Mouse (Mus musculus) liver, embryonic 13.5 days (tissue): ENCODE data around the gene Phkb. TPM values are rescaled to one million over a fixed set of nuclear protein-coding genes. Genes with fewer than 3 reads are reported as not detected.

Source experiments
- ATAC-seq: fragments of 200-750 bp; cut with Nextera tagmentation; 2 replicates; pipeline ENCODE4 v1.8.0; 2017; ENCODE audit warnings: low read depth, mild to moderate bottlenecking, moderate number of reproducible peaks, moderate library complexity
- DNase-seq: peaks from one replicate; pipeline ENCODE4 v3.0.0; 2022
- H3K27ac ChIP-seq: fragments of 300-500 bp; sonication (generic); 2 replicates; pipeline ENCODE4 v1.5.1; 2015; ENCODE audit warnings: moderate library complexity, mild to moderate bottlenecking, inconsistent platforms
- H3K27me3 ChIP-seq: fragments of 300-500 bp; sonication (generic); 2 replicates; pipeline ENCODE4 v1.6.1; 2015; ENCODE audit warnings: mild to moderate bottlenecking, inconsistent platforms
- H3K36me3 ChIP-seq: fragments of 300-500 bp; sonication (generic); 2 replicates; pipeline ENCODE4 v1.6.1; 2015; ENCODE audit warnings: mild to moderate bottlenecking, inconsistent platforms
- H3K4me1 ChIP-seq: fragments of 300-500 bp; sonication (generic); replicated peaks from 2 replicates; pipeline ENCODE4 v1.6.1; 2015; ENCODE audit warnings: inconsistent platforms
- H3K4me2 ChIP-seq: fragments of 300-500 bp; sonication (generic); 2 replicates; pipeline ENCODE4 v1.6.1; 2015; ENCODE audit warnings: inconsistent platforms, mild to moderate bottlenecking, moderate library complexity
- H3K4me3 ChIP-seq: fragments of 300-500 bp; sonication (generic); replicated peaks from 2 replicates; pipeline ENCODE4 v1.5.1; 2015; ENCODE audit warnings: mild to moderate bottlenecking, inconsistent platforms
- H3K9ac ChIP-seq: fragments of 300-500 bp; sonication (generic); 2 replicates; pipeline ENCODE4 v1.6.1; 2015; ENCODE audit warnings: mild to moderate bottlenecking, inconsistent platforms
- H3K9me3 ChIP-seq: fragments of 300-500 bp; sonication (generic); replicated peaks from 2 replicates; pipeline ENCODE4 v1.6.1; 2016; ENCODE audit warnings: inconsistent platforms
- WGBS: fragments of 180-500 bp; shearing (Covaris S2); methylation state at CpG from one replicate; pipeline ENCODE4 v1.1.7; 2015; ENCODE audit not compliant: insufficient replicate concordance; 5-methylcytosine and 5-hydroxymethylcytosine counted together
- polyA plus RNA-seq: library from polyadenylated mRNA; unstranded; fragments of >200 nt; fragmentation: Nextera tagmentation; extraction: Ambion mirVana; gene quantifications from 2 replicates; pipeline ENCODE4 v1.2.1, GENCODE M21; 2015

Gene Phkb
- polyA plus RNA-seq, 1 experiment from 2014 or later: 11.9 TPM

DNA sequence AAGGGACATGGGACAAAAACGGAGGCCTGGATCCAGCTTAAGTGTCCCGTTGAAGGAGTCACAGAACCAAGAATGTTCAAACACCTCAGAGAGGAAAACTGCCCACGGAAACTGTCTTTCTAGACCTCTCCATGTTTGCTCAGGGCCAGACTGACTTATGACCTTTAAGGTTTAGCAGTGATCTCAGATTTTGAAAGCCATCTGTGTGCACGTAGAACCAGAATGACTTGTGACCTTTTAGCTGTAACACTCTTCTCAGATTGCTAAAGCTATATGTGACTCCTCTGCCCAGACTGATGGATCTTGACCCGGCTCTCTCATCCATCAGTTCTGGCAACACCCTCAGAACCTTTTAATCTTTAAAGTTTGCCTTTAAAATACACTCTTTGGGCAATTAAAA lies 19.9 kb downstream of the Phkb start:
- Histone ChIP-seq H3K27ac (no peak overlapping the region), H3K9ac (no peak overlapping the region), H3K36me3 (no peaks in the 10 kb centered on the region), H3K4me2 (no peak overlapping the region), H3K27me3 (no peaks in the 10 kb centered on the region), H3K9me3 (no peaks in the 10 kb centered on the region), H3K4me3 (no peak overlapping the region), H3K4me1 (peaks cover 8% of the 10 kb centered on the region)
- DNase-seq (no peak), ATAC-seq (no peak)
- WGBS: 72% methylated on average over 5 of the region's 5 CpGs

GRCm38 (mm10) chr8:85862381-85862780 lies 21.6 kb downstream of the Phkb start:
- H3K4me3 ChIP-seq: no peak overlapping the region
- WGBS: 19% methylated on average over 1 of the region's 1 CpGs
- no peak overlapping the region for H3K4me2 ChIP-seq
- H3K9ac ChIP-seq: no peak overlapping the region
- H3K27ac ChIP-seq: no peak overlapping the region
- peaks cover 1% of the 10 kb centered on the region; the same call in 1 of the 2 replicates for H3K4me1 ChIP-seq
- no peak for ATAC-seq
- H3K27me3 ChIP-seq: no peaks in the 10 kb centered on the region
- no peaks in the 10 kb centered on the region for H3K36me3 ChIP-seq
- DNase-seq: no peak
- no peaks in the 10 kb centered on the region for H3K9me3 ChIP-seq

DNA sequence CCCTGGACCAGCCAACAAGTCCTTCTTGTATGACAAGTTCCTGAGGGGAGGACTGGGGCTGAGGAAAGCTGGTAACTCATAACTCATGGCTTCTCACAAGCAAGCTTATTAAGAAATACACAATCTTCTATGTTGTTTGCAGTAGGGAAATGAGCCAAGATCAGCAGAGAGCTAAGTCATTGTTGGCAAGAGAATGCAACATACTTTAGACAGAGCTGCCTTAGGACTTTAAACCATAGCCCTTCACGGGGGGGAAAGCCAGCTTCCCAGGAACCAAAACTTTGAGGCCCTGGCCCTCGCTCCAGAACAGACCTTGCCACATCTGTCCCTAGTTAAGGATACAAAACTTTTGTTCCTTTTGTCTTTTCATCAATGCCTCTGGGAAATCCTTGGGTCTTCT lies 30.9 kb downstream of the Phkb start:
- WGBS: 61% methylated on average over 2 of the region's 2 CpGs
- ATAC-seq: no peak
- Histone ChIP-seq H3K9me3 (no peaks in the 10 kb centered on the region), H3K36me3 (no peaks in the 10 kb centered on the region), H3K4me2 (no peak overlapping the region), H3K27ac (no peak overlapping the region), H3K9ac (no peak overlapping the region), H3K4me1 (peaks cover 7% of the 10 kb centered on the region; the same call in 1 of the 2 replicates), H3K27me3 (no peaks in the 10 kb centered on the region), H3K4me3 (no peak overlapping the region)
- no peak for DNase-seq

DNA sequence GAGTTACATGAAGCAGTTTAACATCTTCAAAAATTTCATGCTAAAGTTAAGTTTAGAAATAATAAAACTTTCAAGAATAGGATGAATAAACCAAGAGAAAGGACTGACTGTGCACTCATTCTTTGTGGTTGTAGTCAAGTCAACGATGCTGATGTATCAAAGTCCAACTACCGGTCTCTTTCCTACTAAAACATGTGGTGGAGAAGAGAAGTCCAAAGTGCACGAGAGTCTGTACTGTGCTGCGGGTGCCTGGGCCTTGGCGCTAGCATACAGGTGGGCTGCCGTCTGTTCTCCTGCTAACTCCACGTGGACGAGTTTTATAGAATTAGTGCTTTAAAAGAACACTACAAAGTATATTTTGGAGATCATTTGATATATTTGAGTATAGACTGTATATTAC lies 37.2 kb downstream of the Phkb start:
- Histone ChIP-seq H3K9me3 (no peaks in the 10 kb centered on the region), H3K27me3 (no peaks in the 10 kb centered on the region), H3K4me2 (no peak overlapping the region), H3K27ac (no peak overlapping the region), H3K36me3 (peaks cover 18% of the 10 kb centered on the region), H3K4me3 (no peak overlapping the region), H3K9ac (no peak overlapping the region), H3K4me1 (peaks cover 14% of the 10 kb centered on the region)
- 83% methylated on average over 8 of the region's 8 CpGs for WGBS
- DNase-seq (no peak), ATAC-seq (no peak)

DNA sequence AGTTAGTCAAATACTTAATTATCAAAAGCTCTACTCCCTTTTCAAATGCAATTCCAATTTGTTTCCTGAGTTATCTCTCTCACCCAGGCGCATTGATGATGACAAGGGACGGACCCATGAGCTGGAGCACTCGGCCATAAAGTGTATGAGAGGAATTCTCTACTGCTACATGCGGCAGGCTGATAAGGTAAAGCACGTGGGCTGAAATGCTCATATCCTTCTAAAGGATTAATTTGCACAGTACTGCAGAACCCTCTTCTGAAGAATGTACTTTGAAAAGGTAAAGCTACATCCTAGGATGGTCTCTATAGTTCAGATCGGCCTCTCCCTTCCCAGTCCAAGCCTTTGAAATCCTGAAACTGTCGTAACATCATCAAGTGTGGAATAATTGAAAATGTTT lies 38.9 kb downstream of the Phkb start:
- H3K4me1 ChIP-seq: peaks cover 7% of the 10 kb centered on the region
- ATAC-seq (peak; percentile 96), DNase-seq (peak; percentile 59)
- 51% methylated on average over 7 of the region's 7 CpGs for WGBS
- H3K27me3 ChIP-seq: no peaks in the 10 kb centered on the region
- no peak overlapping the region for H3K27ac ChIP-seq
- H3K4me3 ChIP-seq: no peak overlapping the region
- H3K9ac ChIP-seq: no peak overlapping the region
- H3K4me2 ChIP-seq: 0 out of 2 replicates have a peak overlapping the region, but pooled peaks have one; percentile 2
- H3K9me3 ChIP-seq: no peaks in the 10 kb centered on the region
- peaks cover 21% of the 10 kb centered on the region for H3K36me3 ChIP-seq

- DNase-seq: no peak
- no peak overlapping the region for H3K4me3 ChIP-seq
- no peaks in the 10 kb centered on the region for H3K27me3 ChIP-seq
- no peak overlapping the region for H3K27ac ChIP-seq
- no peak overlapping the region for H3K9ac ChIP-seq
- H3K36me3 ChIP-seq: peaks cover 21% of the 10 kb centered on the region
- 78% methylated on average over 3 of the region's 3 CpGs for WGBS
- H3K4me2 ChIP-seq: no peak overlapping the region
- H3K4me1 ChIP-seq: peaks cover 2% of the 10 kb centered on the region; the same call in 1 of the 2 replicates
- H3K9me3 ChIP-seq: no peaks in the 10 kb centered on the region
- ATAC-seq: no peak
Observed at GRCm38 (mm10) chr8:85884811-85885210, 44.1 kb downstream of the Phkb start.

DNA sequence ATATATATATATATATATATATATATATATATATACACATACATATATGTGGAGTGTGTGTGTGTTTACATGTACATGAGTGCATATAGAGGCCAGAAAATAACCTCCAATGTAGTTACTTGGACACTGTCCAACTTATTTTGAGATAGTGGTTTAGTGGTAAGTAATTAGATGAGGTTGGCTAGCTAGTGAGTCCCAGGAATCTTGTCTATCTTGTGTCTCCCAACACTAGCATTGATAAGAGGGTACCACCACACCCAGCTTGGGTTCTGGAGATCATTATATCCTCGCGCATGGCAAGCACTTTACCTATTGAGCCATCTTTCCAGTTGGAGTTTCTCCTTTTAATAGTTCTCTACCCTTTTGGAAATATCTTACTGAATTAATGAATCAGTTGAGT lies 56.9 kb downstream of the Phkb start:
- Histone ChIP-seq H3K27me3 (no peaks in the 10 kb centered on the region), H3K9me3 (no peaks in the 10 kb centered on the region), H3K4me2 (no peak overlapping the region), H3K27ac (no peak overlapping the region), H3K9ac (no peak overlapping the region), H3K4me1 (peaks cover 3% of the 10 kb centered on the region; the same call in 1 of the 2 replicates), H3K4me3 (no peak overlapping the region), H3K36me3 (peaks cover 9% of the 10 kb centered on the region; the same call in 1 of the 2 replicates)
- DNase-seq (no peak), ATAC-seq (peak; percentile 41; the same call in 1 of the 2 replicates)
- 51% methylated on average over 2 of the region's 2 CpGs for WGBS

DNA sequence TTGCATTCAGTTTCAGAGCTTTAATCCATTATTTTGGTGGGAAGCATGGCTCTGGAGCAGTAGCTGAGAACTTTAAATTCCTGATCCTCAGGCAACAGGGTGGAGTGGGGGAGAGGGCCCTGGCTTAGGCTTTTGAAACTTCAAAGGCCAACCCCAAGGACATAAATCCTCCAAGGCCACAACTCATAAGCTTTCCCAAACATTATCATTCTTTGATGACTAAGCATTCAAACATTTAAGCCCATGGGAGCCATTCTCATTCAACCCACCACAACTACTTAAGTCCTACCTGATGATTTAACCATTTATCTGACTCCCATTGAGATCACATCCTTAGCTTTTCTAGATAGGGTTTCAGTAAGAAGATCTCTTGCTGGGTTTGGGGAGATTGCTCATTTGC lies 84.2 kb downstream of the Phkb start:
- no peaks in the 10 kb centered on the region for H3K27me3 ChIP-seq
- H3K9ac ChIP-seq: no peak overlapping the region
- no peak for ATAC-seq
- no peaks in the 10 kb centered on the region for H3K4me1 ChIP-seq
- no peaks in the 10 kb centered on the region for H3K36me3 ChIP-seq
- H3K27ac ChIP-seq: no peak overlapping the region
- no peaks in the 10 kb centered on the region for H3K9me3 ChIP-seq
- no peak for DNase-seq
- H3K4me3 ChIP-seq: no peak overlapping the region
- no peak overlapping the region for H3K4me2 ChIP-seq

- 79% methylated on average over 1 of the region's 1 CpGs for WGBS
- H3K4me2 ChIP-seq: no peak overlapping the region
- H3K4me3 ChIP-seq: no peak overlapping the region
- H3K4me1 ChIP-seq: no peaks in the 10 kb centered on the region
- DNase-seq: no peak
- no peaks in the 10 kb centered on the region for H3K36me3 ChIP-seq
- H3K27ac ChIP-seq: no peak overlapping the region
- ATAC-seq: no peak
- H3K27me3 ChIP-seq: no peaks in the 10 kb centered on the region
- H3K9ac ChIP-seq: no peak overlapping the region
- H3K9me3 ChIP-seq: no peaks in the 10 kb centered on the region
Observed at GRCm38 (mm10) chr8:85925574-85925973, 84.8 kb downstream of the Phkb start.

DNA sequence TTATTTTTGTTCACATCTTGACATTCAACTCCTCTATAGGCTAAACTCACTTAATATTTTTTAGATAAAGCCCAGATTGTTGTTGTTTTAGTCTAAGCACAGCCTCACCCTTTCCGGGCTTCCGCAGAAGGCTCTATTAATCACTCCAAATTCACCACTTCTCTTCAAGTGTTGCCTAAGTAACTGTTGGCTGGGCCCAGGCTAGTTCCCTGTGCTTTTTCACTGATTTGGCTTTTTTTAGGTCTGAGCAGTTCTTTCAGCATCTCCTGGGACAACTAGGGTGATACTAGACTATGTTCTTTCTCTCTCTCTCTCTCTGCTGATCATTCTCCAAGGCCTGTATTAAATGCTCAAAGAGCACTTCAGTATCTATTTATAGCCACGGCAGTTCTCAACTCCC lies 85.3 kb downstream of the Phkb start:
- no peak for DNase-seq
- 74% methylated on average over 3 of the region's 3 CpGs for WGBS
- H3K27ac ChIP-seq: no peak overlapping the region
- H3K4me1 ChIP-seq: no peaks in the 10 kb centered on the region
- no peaks in the 10 kb centered on the region for H3K36me3 ChIP-seq
- no peak overlapping the region for H3K4me2 ChIP-seq
- no peaks in the 10 kb centered on the region for H3K9me3 ChIP-seq
- no peak overlapping the region for H3K9ac ChIP-seq
- H3K4me3 ChIP-seq: no peak overlapping the region
- ATAC-seq: no peak
- H3K27me3 ChIP-seq: no peaks in the 10 kb centered on the region

DNA sequence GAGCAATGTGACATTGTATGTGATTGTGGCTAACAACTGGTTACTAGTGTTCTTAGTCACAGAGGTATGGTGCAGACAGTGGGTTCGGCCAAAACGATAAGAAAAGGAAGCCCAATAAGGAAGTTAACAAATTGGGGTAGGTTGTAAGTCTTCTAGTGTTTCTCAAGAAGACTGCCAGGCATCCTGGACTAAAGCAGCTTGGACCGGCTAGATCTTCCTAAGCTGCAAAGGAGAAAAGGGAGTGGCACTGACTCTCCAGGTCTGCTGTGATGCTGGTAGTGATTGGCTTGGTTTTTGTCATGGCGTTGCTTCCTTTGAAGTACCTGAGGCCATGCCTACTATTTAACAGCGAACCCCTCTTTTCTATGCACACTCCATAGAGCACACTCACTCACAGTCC lies 95.4 kb downstream of the Phkb start:
- no peak overlapping the region for H3K4me3 ChIP-seq
- ATAC-seq (no peak), DNase-seq (no peak)
- H3K36me3 ChIP-seq: no peaks in the 10 kb centered on the region
- no peak overlapping the region for H3K27ac ChIP-seq
- no peaks in the 10 kb centered on the region for H3K4me1 ChIP-seq
- WGBS: 71% methylated on average over 5 of the region's 5 CpGs
- no peaks in the 10 kb centered on the region for H3K9me3 ChIP-seq
- H3K9ac ChIP-seq: no peak overlapping the region
- no peak overlapping the region for H3K4me2 ChIP-seq
- no peaks in the 10 kb centered on the region for H3K27me3 ChIP-seq

DNA sequence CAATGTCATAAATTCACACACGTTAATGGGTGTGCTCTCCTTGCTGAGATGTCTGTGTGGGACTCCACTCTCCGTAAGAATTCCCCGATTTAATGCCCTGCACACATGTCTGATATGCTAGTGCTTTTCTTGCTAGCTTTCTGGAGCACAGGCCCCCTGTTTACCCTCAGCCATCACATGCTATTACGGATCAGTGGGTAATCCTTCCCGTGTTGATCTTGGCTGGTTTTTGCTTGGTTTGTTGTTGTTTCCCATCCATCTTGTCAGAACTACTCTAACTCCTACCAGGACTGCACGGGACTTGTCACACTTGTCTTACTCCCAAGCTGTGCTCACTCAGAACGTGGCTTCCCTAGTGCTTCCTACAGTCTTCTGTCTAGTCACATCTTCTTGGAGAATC lies 96.6 kb downstream of the Phkb start:
- 78% methylated on average over 7 of the region's 7 CpGs for WGBS
- DNase-seq (no peak), ATAC-seq (no peak)
- no peaks in the 10 kb centered on the region for H3K4me1 ChIP-seq
- H3K9ac ChIP-seq: no peak overlapping the region
- no peak overlapping the region for H3K4me3 ChIP-seq
- no peak overlapping the region for H3K27ac ChIP-seq
- no peak overlapping the region for H3K4me2 ChIP-seq
- no peaks in the 10 kb centered on the region; the same call in 1 of the 2 replicates for H3K36me3 ChIP-seq
- no peaks in the 10 kb centered on the region for H3K27me3 ChIP-seq
- H3K9me3 ChIP-seq: no peaks in the 10 kb centered on the region
